Mouse (Mus musculus) lung, adult 2 months (tissue): ENCODE results near the gene Coq10a.

ENCODE experiments used
- CTCF ChIP-seq: fragments of 200-500 bp; IDR thresholded peaks from 2 replicates; pipeline ENCODE4 v1.5.1; 2011; ENCODE audit warnings: mild to moderate bottlenecking, low read length, control low read depth; ENCODE audit not compliant: insufficient read depth
- POLR2A ChIP-seq: fragments of 200-500 bp; IDR thresholded peaks from 2 replicates; pipeline ENCODE4 v1.6.1; 2011; ENCODE audit warnings: low read depth, mild to moderate bottlenecking, control low read depth, low read length, borderline replicate concordance; ENCODE audit errors: extremely low read depth

DNA sequence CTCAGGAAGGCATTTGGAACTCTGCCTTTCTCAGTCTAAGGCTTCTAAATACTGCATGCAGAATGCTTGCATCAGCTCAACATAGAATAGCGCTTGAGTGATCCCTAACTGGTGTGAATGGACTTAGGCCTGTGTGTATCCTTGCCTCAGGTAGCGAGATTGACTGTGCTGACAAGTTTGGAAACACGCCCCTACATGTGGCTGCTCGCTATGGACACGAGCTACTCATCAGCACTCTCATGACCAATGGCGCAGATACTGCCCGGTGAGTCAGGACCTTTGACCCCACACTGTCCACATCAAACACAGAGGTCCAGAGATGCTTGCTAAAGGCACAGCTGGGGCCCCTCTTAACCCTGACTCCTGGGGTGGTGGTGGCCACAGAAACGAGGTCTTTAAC, 13.7 kb upstream of the Coq10a start:
- TF ChIP-seq CTCF (no peak), POLR2A (no peak)
